Mouse (Mus musculus) kidney, postnatal 10 days (tissue): ENCODE results near the gene Rap1a.
A peak's percentile ranks its signal among the peaks of the same experiment; 100 is the strongest.

Experiments used
- DNase-seq: peaks from one replicate; pipeline ENCODE4 v3.0.0; 2021; ENCODE audit warnings: mixed read lengths

Gene Rap1a

DNA sequence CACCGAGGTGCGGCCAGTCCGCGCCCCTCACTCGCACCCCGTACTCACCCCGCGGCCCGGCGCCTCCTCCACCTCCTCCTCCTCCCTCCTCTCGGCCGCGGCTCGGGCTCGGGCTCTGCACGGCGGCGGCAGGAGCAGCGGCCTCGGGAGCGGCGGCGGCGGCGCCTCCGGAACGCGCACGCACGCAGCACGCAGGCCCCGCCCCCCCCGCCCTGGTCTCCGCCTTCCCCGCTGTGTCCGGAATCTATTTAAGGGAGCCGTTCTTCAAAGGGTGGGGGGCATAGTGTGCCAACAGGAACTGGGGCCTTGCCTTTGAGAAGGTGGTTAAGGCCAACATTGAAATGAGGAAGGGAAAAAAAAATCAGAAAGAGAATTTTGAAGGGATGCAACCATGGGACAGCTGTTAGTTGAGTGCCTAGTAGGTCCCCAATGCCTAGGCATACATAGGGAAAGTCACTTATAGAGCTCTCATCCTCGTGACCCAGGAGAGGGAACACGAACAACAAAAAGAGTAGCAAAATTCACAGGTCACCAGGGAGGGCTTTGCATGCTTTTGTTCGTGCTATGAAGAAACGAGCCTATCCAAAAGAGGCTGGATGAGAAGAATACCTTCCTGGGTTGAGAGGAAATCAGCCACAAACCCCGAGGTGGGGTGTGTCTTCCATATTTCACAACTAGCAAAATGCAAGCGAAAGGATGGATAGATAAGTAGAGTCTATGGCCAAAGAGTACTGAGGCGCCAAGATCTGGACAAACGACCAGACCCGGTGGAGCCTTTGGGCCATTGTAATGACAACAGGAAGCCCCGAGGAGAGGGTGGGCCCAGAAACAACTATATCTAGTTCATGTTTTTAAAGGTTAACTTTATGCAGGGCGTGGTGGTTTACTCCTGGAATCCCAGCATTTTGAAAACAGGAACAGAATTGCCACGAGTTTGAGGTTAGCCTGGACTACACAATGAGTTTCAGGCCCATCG is at the start of gene Rap1a:
Rap1a (minus strand) TSS at position 146 of the 976 bp plus-strand sequence.
- DNase-seq, result peak; percentile 87

GRCm38 (mm10) chr3:105846294-105847069 is 45.3 kb upstream of the Rap1a start:
- no peak for DNase-seq

- no peak for DNase-seq
Measured at GRCm38 (mm10) chr3:105839836-105840235, 38.7 kb upstream of the Rap1a start.

GRCm38 (mm10) chr3:105838655-105839054 is 37.5 kb upstream of the Rap1a start:
- no peak for DNase-seq

DNA sequence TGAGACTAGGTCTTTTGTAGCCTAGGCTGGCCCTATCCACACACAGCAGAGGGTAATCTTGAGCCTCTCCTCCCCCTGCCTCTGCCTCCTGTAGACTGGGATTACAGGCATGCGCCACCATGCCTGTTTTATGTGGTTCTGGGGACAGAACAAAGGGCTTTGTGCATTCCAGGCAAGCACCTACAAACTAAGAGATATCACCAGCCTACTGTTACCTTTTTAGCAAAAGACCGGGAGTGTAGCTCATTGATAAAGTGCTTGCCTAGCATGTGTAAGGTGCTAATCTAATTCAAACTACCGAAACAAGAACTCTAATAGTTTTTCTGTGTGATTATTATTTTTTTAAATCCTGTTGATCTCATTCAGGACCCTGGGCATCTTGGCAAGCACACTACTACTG is 35.7 kb upstream of the Rap1a start:
- no peak for DNase-seq

DNA sequence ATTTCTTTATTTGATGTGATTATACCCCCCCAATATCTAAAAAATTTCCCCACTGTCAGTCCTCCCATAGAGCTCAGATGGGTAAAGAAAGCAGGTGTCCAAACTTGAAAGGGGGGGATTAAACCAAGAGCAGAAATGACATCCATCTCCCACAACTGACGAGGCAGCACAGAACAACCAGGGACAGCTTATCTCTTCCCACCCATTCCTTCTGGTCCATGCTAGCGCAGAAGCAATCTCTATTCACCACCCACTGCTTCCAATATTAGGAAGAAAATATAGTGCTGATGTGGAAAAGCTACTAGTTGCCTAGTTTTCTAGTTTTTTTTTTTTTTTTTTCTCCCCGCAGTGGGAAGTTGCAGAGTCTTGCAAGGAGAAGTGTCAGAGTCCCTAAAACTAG is 34.7 kb upstream of the Rap1a start:
- no peak for DNase-seq

- no peak for DNase-seq
Measured at GRCm38 (mm10) chr3:105831584-105831983, 30.4 kb upstream of the Rap1a start.

- peak; percentile 66 for DNase-seq
Measured at GRCm38 (mm10) chr3:105825501-105826161, 24.5 kb upstream of the Rap1a start.

DNA sequence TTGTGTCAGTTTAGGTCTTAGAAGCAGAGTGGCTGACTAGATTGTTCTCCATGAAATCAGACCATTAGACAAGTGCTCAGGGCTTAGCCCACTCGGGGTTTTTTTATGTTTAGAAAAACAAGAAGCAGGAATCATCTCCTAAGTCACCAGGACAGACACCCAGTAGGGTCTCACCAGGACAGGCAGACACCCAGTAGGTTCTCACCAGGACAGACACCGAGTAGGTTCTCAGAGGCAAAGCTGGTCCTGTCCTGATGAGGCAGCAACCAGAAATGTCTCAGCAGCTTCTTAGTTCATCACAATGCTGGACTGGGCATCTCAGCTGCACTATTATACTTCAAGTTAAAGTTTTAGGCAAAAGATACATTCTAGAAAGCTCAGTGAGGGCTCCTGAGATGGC is 23.6 kb upstream of the Rap1a start:
- DNase-seq, result no peak

- DNase-seq, result no peak
Measured at GRCm38 (mm10) chr3:105824103-105824502, 23.0 kb upstream of the Rap1a start.

DNA sequence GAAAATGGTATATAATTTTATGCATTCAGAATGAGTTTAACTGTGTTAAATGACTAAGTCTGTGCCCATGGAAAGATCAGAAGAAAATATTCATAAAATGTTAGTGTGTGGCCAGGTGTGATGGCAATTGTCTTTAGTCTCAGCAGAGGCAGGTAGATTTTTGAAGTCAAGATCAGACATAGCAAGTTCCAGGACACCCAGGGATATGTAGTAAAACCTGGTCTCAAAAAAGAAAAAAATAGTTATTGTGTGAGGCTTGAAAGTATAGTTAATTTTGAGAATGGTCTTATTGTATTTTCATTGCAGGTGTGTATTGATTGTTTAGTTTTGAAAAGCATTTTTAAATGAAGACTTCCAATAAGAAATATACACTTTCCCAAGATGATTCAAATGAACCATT is 22.5 kb upstream of the Rap1a start:
- DNase-seq, result no peak

DNA sequence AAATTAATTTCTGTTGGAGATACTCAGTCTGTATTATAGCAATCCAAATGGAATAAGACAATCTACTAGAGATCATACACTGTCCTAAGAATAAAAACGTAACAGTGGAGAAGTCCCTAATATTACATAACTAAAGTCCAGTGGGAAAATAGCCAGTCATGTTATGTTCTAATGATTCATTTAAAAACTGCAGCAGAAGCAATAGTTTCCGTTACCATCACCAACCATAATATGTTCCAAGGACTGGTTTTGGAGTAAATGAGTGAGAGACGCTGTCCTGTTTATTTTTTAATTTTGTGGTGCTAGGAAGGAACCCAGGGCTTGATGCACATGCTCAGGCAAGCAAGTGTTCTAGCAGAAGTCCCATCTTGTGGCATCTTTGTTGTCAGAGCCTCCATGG is 20.4 kb upstream of the Rap1a start:
- DNase-seq, result no peak

DNA sequence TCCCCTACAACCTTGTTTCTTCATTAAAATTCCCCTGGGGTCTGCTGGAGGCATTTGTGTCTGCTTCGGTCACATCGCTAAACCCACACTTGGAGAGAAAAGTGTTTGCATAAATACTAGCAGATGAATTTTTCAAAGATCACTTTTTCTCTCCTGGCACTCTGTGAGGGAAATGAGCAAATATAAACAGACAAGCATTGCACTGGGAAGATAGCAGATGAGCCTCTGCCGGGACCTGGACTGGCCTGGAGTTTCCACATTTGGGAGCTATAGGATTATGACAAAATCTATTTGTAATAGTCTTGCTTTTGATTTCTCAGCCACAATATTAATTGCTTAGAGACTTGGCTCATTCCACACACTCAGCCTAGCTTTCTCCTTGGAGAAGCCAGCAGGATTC is 19.1 kb upstream of the Rap1a start:
- no peak for DNase-seq

- DNase-seq, result peak; percentile 53
Measured at GRCm38 (mm10) chr3:105818130-105819004, 17.2 kb upstream of the Rap1a start.

- DNase-seq, result no peak
Measured at GRCm38 (mm10) chr3:105816089-105816488, 15.0 kb upstream of the Rap1a start.

DNA sequence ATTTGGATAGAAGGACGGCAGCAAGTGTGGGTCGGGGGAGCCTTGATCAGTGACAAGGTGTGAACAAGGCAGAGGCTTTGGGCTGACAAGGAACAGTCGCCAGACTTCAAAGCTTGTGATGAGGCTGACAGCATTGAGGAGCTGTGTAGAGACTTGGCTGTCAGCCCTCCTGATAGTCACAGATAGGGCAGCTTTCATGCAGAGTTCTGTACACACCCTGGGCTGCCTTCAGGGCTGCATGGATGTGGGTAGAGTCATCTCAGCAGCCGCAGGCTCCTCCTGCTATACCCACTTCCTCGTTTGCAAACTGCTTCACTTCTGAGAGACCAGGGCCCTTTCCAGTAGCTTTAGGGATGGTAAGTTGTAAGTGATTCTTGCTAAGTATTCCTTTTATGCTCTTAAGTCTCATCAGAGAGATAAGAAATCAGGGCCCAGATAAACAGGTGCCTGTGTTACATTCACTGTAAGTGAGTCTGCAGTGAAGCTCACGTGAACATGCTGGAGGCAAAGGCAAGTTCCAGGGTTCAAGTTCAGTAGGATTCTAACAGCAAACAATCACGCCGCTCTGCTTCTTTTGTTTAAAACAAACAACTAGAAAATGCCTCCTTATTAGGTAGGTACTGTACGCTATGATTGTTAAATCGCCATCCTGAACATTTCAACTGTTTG is 14.2 kb upstream of the Rap1a start:
- no peak for DNase-seq

GRCm38 (mm10) chr3:105811146-105811545 is 10.0 kb upstream of the Rap1a start:
- DNase-seq, result no peak

DNA sequence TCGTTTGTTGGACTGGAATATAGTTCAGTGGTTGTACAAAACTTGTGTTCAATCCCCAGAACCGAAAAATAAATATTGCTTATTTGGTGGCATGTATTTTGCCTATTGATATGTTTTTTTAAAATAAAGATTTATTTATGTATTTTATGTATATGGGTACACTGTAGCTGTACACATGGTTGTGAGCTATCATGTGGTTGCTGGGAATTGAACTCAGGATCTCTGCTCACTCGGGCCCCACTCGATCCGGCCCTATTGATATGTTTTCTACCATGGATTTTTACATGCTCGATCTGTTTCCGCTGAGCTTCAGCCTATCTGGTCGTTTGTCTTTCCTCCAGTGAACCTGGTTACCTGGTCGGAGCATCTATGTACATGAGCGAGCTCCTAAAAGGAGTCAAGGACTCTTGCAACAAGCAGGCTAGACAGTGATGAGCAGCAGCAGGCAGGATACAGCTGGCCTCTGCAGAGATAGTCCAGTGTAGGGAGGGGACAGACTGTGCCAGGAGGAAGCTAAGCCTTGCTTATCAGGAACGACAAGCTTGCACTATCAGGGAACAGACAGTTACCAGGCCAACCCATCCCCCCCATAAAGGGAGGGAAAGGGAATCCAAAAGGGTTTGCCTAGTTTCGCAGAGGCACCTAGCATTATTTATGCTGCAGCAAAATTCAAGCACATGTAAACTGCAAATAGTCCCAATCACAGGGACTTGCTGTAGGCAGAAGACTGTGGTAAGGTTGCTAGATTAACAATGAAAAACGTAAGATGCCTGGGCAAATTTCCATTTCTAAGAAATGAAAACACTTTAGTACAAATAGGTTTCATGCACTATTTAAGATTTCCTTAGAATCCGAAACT is 7.3 kb upstream of the Rap1a start:
- DNase-seq, result no peak

DNA sequence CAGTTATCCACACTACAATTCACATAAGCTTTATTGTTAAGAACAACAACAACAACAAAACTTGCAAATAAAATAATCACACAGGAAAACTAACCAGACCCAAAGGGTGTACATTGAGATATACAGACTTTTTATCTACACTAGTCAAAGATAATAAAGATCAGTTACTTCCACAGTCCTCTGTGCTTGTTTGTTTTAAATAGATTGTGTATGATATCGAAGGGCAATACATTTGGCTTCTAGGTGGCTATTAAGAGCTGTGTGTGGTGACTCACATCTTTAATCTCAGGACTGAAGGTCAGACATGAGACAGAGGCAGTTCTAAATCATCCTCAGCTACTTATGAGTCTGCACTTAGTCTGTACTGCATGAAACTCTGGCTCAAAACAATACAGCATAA is 6.5 kb upstream of the Rap1a start:
- no peak for DNase-seq

DNA sequence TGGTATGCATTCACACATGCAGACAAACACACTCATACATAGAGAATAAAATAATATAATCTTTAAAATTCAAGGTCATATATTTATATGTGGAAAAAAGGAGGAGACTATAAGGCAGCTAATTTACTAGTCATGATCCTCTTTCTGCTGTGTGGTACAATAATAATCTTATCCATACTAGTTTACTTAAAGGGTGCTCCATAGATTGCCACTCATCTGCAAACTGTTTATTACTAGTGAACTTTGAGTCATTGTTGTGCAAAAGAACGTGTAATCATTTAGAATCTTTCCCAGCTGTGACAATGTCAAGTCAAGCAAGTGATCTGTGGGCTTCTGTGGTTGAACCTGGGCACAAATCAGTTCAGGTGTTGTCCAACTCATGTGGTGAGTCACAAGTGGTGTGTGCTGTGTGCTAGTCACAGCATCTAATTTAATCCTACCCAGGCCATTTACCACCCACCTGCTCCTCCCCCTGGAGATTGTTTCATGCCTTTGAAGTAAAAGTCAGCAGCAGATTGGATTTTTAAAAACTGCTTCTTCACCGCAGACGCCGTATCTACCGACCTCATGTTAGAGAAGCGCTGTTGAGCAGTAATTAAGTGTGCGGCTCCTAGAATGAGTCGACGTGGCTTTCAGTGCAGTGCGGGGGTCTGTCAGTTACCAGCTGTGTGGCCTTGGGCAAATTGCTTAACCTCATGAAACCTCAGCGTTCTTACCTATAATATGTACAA is 5.5 kb upstream of the Rap1a start:
- DNase-seq, result no peak
